Mouse (Mus musculus) thymus, adult 2 months (tissue): ENCODE results near the gene Akap5.

ENCODE experiments used
- CTCF ChIP-seq: fragments of 200-500 bp; IDR thresholded peaks from 2 replicates; pipeline ENCODE4 v1.5.1; 2012; ENCODE audit warnings: mild to moderate bottlenecking, control low read depth, low read length, moderate library complexity, borderline replicate concordance; ENCODE audit not compliant: control insufficient read depth, poor library complexity, insufficient read depth; ENCODE audit errors: extremely low read depth
- POLR2A ChIP-seq: fragments of 200-500 bp; IDR thresholded peaks from 2 replicates; pipeline ENCODE4 v1.6.1; 2012; ENCODE audit warnings: mild to moderate bottlenecking, low read length, control low read depth, moderate library complexity; ENCODE audit not compliant: control insufficient read depth, poor library complexity, insufficient read depth; ENCODE audit errors: extremely low read depth

DNA sequence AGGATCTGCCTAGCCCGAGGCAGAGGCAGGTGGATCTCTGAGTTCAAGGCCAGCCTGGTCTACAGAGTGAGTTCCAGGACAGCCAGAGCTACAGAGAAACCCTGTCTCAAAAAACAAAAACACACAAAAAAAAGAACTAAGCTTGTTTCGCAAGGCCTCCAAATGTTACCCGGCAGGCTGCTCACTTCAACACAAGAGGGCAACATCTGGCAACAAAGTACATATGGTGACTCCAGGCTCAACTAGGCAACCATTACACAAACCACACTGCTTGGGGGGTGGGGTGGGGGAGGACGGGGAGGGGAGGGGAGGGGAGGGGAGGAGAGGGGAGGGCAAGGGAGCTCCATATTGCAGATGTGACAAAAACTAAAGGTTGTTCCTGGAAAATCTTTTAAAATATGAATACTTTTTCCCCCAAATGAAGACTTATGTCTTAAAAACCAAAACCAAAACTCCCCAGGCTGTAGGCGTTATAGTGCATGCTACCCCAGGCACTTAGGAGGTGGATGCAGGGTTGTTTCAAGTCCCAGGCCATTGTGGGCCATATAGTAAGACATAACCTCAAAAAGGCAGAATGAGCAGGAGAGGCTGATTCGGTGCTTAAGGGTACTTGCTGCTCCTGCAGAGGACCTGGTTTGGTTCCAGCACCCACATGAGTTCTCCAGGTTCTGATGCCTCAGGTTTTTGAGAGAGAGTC lies 21.2 kb downstream of the Akap5 start:
- TF ChIP-seq CTCF: no peak
- no peak for TF ChIP-seq POLR2A
